In genomic region chr4:124881341-124881908, GRCm38 (mm10) we compare ENCODE assay signal across 9 mouse cellular contexts. TPM values are rescaled to one million over a fixed set of nuclear protein-coding genes. Genes with fewer than 3 reads are reported as not detected.
DNase-seq lines count a peak whose midpoint lies in the region; ATAC-seq and TF ChIP-seq lines count a peak whose summit lies in the region.
"Had no signal": no experiment of that assay in that cellular context is flagged by ENCODE, and none has a peak within 500 bp of the region (broad histone marks: within the 10 kb centered on the region; RNA-seq: fewer than 3 reads in every experiment).

No protein-coding gene starts in this region.

- DNase-seq in lung, postnatal 0 days (ENCODE audit: low spot score) = no peak
- DNase-seq in lung, postnatal 4 days = no peak
- DNase-seq in embryonic facial prominence, embryonic 11.5 days (ENCODE audit: low spot score) = peak; percentile 81
- peak; percentile 72 to 82 for DNase-seq in right cerebral cortex, postnatal 36 days (ENCODE audit: low spot score in 2 of 2)
- no peak for DNase-seq in Muller cell, postnatal 12 days (ENCODE audit: inconsistent ontology term)
- no peak for DNase-seq in spleen, adult 18-20 months

- H3K27me3 ChIP-seq in lung, postnatal 0 days (replicated peaks; ENCODE audit: insufficient read depth, low read length) = peaks cover 24% of the 10 kb centered on the region
- peaks cover 30% of the 10 kb centered on the region for H3K27me3 ChIP-seq in embryonic facial prominence, embryonic 11.5 days (ENCODE audit: control insufficient read depth, insufficient read depth, low read length)
- peaks cover 71% of the 10 kb centered on the region for H3K27me3 ChIP-seq in intestine, embryonic 15.5 days (replicated peaks)
- peaks cover 78% of the 10 kb centered on the region for H3K27me3 ChIP-seq in liver, embryonic 12.5 days (replicated peaks)

- no peak for ATAC-seq in lung, postnatal 0 days
- ATAC-seq in embryonic facial prominence, embryonic 11.5 days (replicated peaks; ENCODE audit: insufficient number of reproducible peaks, low FRiP score, low TSS enrichment, low read depth) = peak; percentile 93
- ATAC-seq in intestine, embryonic 15.5 days = peak; percentile 71
- ATAC-seq in liver, embryonic 12.5 days = 0 out of 2 replicates have a peak, but pooled peaks have one; percentile 21

- no peaks in the 10 kb centered on the region for H3K9me3 ChIP-seq in lung, postnatal 0 days (ENCODE audit: low read length)
- H3K9me3 ChIP-seq in embryonic facial prominence, embryonic 11.5 days (replicated peaks; ENCODE audit: control insufficient read depth, low read length) = no peaks in the 10 kb centered on the region
- H3K9me3 ChIP-seq in intestine, embryonic 15.5 days = no peaks in the 10 kb centered on the region
- H3K9me3 ChIP-seq in liver, embryonic 12.5 days (replicated peaks) = no peaks in the 10 kb centered on the region

- H3K27ac ChIP-seq in lung, postnatal 0 days (ENCODE audit: low read length) = no peak overlapping the region
- no peak overlapping the region for H3K27ac ChIP-seq in embryonic facial prominence, embryonic 11.5 days (replicated peaks; ENCODE audit: low read depth, low read length)
- no peak overlapping the region for H3K27ac ChIP-seq in intestine, embryonic 15.5 days
- no peak overlapping the region for H3K27ac ChIP-seq in liver, embryonic 12.5 days

- H3K9ac ChIP-seq in lung, postnatal 0 days (replicated peaks; ENCODE audit: low read depth) = no peak overlapping the region
- no peak overlapping the region for H3K9ac ChIP-seq in embryonic facial prominence, embryonic 11.5 days (replicated peaks; ENCODE audit: low read length)
- H3K9ac ChIP-seq in intestine, embryonic 15.5 days = no peak overlapping the region
- no peak overlapping the region for H3K9ac ChIP-seq in liver, embryonic 12.5 days

- TF ChIP-seq EP300 in lung, postnatal 0 days (IDR thresholded peaks at IDR 0.05) = no peak

- WGBS in lung, postnatal 0 days = under 1% methylated on average over 31 of the region's 37 CpGs
- under 1% methylated on average over 37 of the region's 37 CpGs for WGBS in embryonic facial prominence, embryonic 11.5 days
- WGBS in intestine, embryonic 15.5 days = under 1% methylated on average over 37 of the region's 37 CpGs
- WGBS in liver, embryonic 12.5 days (ENCODE audit: insufficient replicate concordance) = 2% methylated on average over 37 of the region's 37 CpGs

- no peak overlapping the region for H3K4me3 ChIP-seq in lung, postnatal 0 days (ENCODE audit: low read depth, low read length)
- H3K4me3 ChIP-seq in embryonic facial prominence, embryonic 11.5 days (ENCODE audit: low read depth, low read length) = peak overlapping the region; percentile 28
- peak overlapping the region; percentile 30 for H3K4me3 ChIP-seq in intestine, embryonic 15.5 days (replicated peaks)
- H3K4me3 ChIP-seq in liver, embryonic 12.5 days = peak overlapping the region; percentile 25

- no peak for TF ChIP-seq CTCF in lung, postnatal 0 days (IDR thresholded peaks at IDR 0.05)

- H3K4me2 ChIP-seq in lung, postnatal 0 days (replicated peaks; ENCODE audit: low read depth, low read length) = 0 out of 2 replicates have a peak overlapping the region, but pooled peaks have one; percentile 3
- H3K4me2 ChIP-seq in embryonic facial prominence, embryonic 11.5 days (ENCODE audit: low read depth, low read length) = peak overlapping the region; percentile 34
- peak overlapping the region; percentile 63 for H3K4me2 ChIP-seq in intestine, embryonic 15.5 days (replicated peaks)
- peak overlapping the region; percentile 46 for H3K4me2 ChIP-seq in liver, embryonic 12.5 days

- H3K36me3 ChIP-seq in lung, postnatal 0 days (ENCODE audit: insufficient read depth, low read length) = no peaks in the 10 kb centered on the region
- H3K36me3 ChIP-seq in embryonic facial prominence, embryonic 11.5 days (replicated peaks; ENCODE audit: control insufficient read depth, insufficient read depth, low read depth, low read length) = no peaks in the 10 kb centered on the region
- no peaks in the 10 kb centered on the region for H3K36me3 ChIP-seq in intestine, embryonic 15.5 days
- H3K36me3 ChIP-seq in liver, embryonic 12.5 days = no peaks in the 10 kb centered on the region

- H3K4me1 ChIP-seq in lung, postnatal 0 days (ENCODE audit: insufficient read depth, low read depth, low read length) = no peaks in the 10 kb centered on the region
- H3K4me1 ChIP-seq in embryonic facial prominence, embryonic 11.5 days (ENCODE audit: control insufficient read depth, insufficient read depth, low read length) = peaks cover 11% of the 10 kb centered on the region; the same call in 1 of the 2 replicates
- peaks cover 10% of the 10 kb centered on the region for H3K4me1 ChIP-seq in intestine, embryonic 15.5 days (replicated peaks)
- H3K4me1 ChIP-seq in liver, embryonic 12.5 days = peaks cover 13% of the 10 kb centered on the region

RNA-seq across cellular contexts. Expression of gene Epha10, which starts 0.7 kb away (rescaled TPM):
- polyA plus RNA-seq in lung, postnatal 0 days (2015; fragmentation: Nextera tagmentation; extraction: Ambion mirVana) = not detected in 2 replicates
- polyA plus RNA-seq in embryonic facial prominence, embryonic 11.5 days (2014; fragmentation: Nextera tagmentation; extraction: Ambion mirVana) = 0.55 and 0.68 TPM in 2 replicates
- 0.25 and 0.31 TPM in 2 replicates for polyA plus RNA-seq in intestine, embryonic 15.5 days (2015; fragmentation: Nextera tagmentation; extraction: Ambion mirVana)
- polyA plus RNA-seq in liver, embryonic 12.5 days (2016; fragmentation: Nextera tagmentation; extraction: Ambion mirVana) = 0.04 TPM in 1 of 2 replicates, not detected in the other
- polyA plus RNA-seq: spleen, adult 2 months had no signal

RNA-seq across cellular contexts. Expression of gene Maneal, which starts 19.5 kb away (rescaled TPM):
- 0.08 and 0.13 TPM in 2 replicates for polyA plus RNA-seq in lung, postnatal 0 days (2015; fragmentation: Nextera tagmentation; extraction: Ambion mirVana)
- 1.9 and 2.4 TPM in 2 replicates for polyA plus RNA-seq in embryonic facial prominence, embryonic 11.5 days (2014; fragmentation: Nextera tagmentation; extraction: Ambion mirVana)
- polyA plus RNA-seq in intestine, embryonic 15.5 days (2015; fragmentation: Nextera tagmentation; extraction: Ambion mirVana) = 0.54 and 0.57 TPM in 2 replicates
- polyA plus RNA-seq in liver, embryonic 12.5 days (2016; fragmentation: Nextera tagmentation; extraction: Ambion mirVana) = 0.06 and 0.08 TPM in 2 replicates

RNA-seq across cellular contexts. Expression of gene 1110065P20Rik, which starts 30.4 kb away (rescaled TPM):
- 65.4 and 68.7 TPM in 2 replicates for polyA plus RNA-seq in lung, postnatal 0 days (2015; fragmentation: Nextera tagmentation; extraction: Ambion mirVana)
- 39.8 and 43.3 TPM in 2 replicates for polyA plus RNA-seq in embryonic facial prominence, embryonic 11.5 days (2014; fragmentation: Nextera tagmentation; extraction: Ambion mirVana)
- 43.3 and 47.7 TPM in 2 replicates for polyA plus RNA-seq in intestine, embryonic 15.5 days (2015; fragmentation: Nextera tagmentation; extraction: Ambion mirVana)
- polyA plus RNA-seq in liver, embryonic 12.5 days (2016; fragmentation: Nextera tagmentation; extraction: Ambion mirVana) = 22.9 and 25.0 TPM in 2 replicates

RNA-seq across cellular contexts. Expression of gene Yrdc, which starts 30.9 kb away (rescaled TPM):
- 22.8 and 25.4 TPM in 2 replicates for polyA plus RNA-seq in lung, postnatal 0 days (2015; fragmentation: Nextera tagmentation; extraction: Ambion mirVana)
- 39.9 and 41.0 TPM in 2 replicates for polyA plus RNA-seq in embryonic facial prominence, embryonic 11.5 days (2014; fragmentation: Nextera tagmentation; extraction: Ambion mirVana)
- polyA plus RNA-seq in intestine, embryonic 15.5 days (2015; fragmentation: Nextera tagmentation; extraction: Ambion mirVana) = 32.0 and 36.6 TPM in 2 replicates
- 39.6 and 43.1 TPM in 2 replicates for polyA plus RNA-seq in liver, embryonic 12.5 days (2016; fragmentation: Nextera tagmentation; extraction: Ambion mirVana)

RNA-seq across cellular contexts. Expression of gene 9930104L06Rik, which starts 55.4 kb away (rescaled TPM):
- 7.3 and 8.3 TPM in 2 replicates for polyA plus RNA-seq in lung, postnatal 0 days (2015; fragmentation: Nextera tagmentation; extraction: Ambion mirVana)
- 3.8 and 5.5 TPM in 2 replicates for polyA plus RNA-seq in embryonic facial prominence, embryonic 11.5 days (2014; fragmentation: Nextera tagmentation; extraction: Ambion mirVana)
- 10.1 and 10.7 TPM in 2 replicates for polyA plus RNA-seq in intestine, embryonic 15.5 days (2015; fragmentation: Nextera tagmentation; extraction: Ambion mirVana)
- polyA plus RNA-seq in liver, embryonic 12.5 days (2016; fragmentation: Nextera tagmentation; extraction: Ambion mirVana) = 7.5 and 8.3 TPM in 2 replicates

Comparison
In these comparisons a context has a peak if more than half of its experiments do, and no peak if none do; other contexts are left out.
1. DNase-seq: peak in embryonic facial prominence, embryonic 11.5 days (single experiment) and right cerebral cortex, postnatal 36 days (2 of 2); none in lung, postnatal 0 days (single experiment), lung, postnatal 4 days (0 of 2), Muller cell, postnatal 12 days (single experiment) and spleen, adult 18-20 months (0 of 2).
2. H3K4me2 ChIP-seq: peak in every context shown above with its lines; median percentile 63 in intestine, embryonic 15.5 days; 46 in liver, embryonic 12.5 days; 34 in embryonic facial prominence, embryonic 11.5 days; 3 in lung, postnatal 0 days.